ENCODE assay signal across 30 mouse cellular contexts in genomic region chr2:181084997-181085396, GRCm38 (mm10). TPM values are rescaled to one million over a fixed set of nuclear protein-coding genes. Genes with fewer than 3 reads are reported as not detected.
A peak's percentile ranks its signal among the peaks of the same experiment; 100 is the strongest.
DNase-seq lines count a peak whose midpoint lies in the region; ATAC-seq and TF ChIP-seq lines count a peak whose summit lies in the region.
"Had no signal": no experiment of that assay in that cellular context is flagged by ENCODE, and none has a peak within 500 bp of the region (broad histone marks: within the 10 kb centered on the region; RNA-seq: fewer than 3 reads in every experiment).

No protein-coding gene starts in this region.

- H3K27me3 ChIP-seq in hindbrain, embryonic 13.5 days: no peaks in the 10 kb centered on the region
- H3K27me3 ChIP-seq in hindbrain, embryonic 10.5 days (ENCODE audit: insufficient read depth, poor library complexity, severe bottlenecking): no peaks in the 10 kb centered on the region
- no peaks in the 10 kb centered on the region for H3K27me3 ChIP-seq in liver, postnatal 0 days (ENCODE audit: insufficient read depth, low read length)
- H3K27me3 ChIP-seq in liver, embryonic 12.5 days (replicated peaks): peaks cover 19% of the 10 kb centered on the region
- no peaks in the 10 kb centered on the region for H3K27me3 ChIP-seq in stomach, postnatal 0 days (ENCODE audit: control insufficient read depth, insufficient read depth, low read length)
- H3K27me3 ChIP-seq: hindbrain, embryonic 12.5 days; neural tube, embryonic 15.5 days had no signal

- H3K4me1 ChIP-seq in hindbrain, embryonic 13.5 days (replicated peaks): 0 out of 2 replicates have a peak, but pooled peaks cover 7% of the 10 kb centered on the region
- peaks cover 17% of the 10 kb centered on the region for H3K4me1 ChIP-seq in hindbrain, embryonic 10.5 days (replicated peaks)
- no peaks in the 10 kb centered on the region; the same call in 1 of the 2 replicates for H3K4me1 ChIP-seq in liver, postnatal 0 days (ENCODE audit: insufficient read depth)
- H3K4me1 ChIP-seq in liver, embryonic 12.5 days: peaks cover 26% of the 10 kb centered on the region
- no peaks in the 10 kb centered on the region for H3K4me1 ChIP-seq in stomach, postnatal 0 days (replicated peaks; ENCODE audit: control insufficient read depth, insufficient read depth)
- H3K4me1 ChIP-seq: forebrain, embryonic 12.5 days; hindbrain, embryonic 12.5 days; limb, embryonic 10.5 days; neural tube, embryonic 15.5 days had no signal

- peaks cover 96% of the 10 kb centered on the region for H3K36me3 ChIP-seq in hindbrain, embryonic 13.5 days
- no peaks in the 10 kb centered on the region for H3K36me3 ChIP-seq in hindbrain, embryonic 10.5 days
- H3K36me3 ChIP-seq in liver, postnatal 0 days (replicated peaks; ENCODE audit: insufficient read depth, low read length): no peaks in the 10 kb centered on the region
- no peaks in the 10 kb centered on the region for H3K36me3 ChIP-seq in liver, embryonic 12.5 days
- H3K36me3 ChIP-seq in stomach, postnatal 0 days (ENCODE audit: control insufficient read depth, insufficient read depth, low read length): no peaks in the 10 kb centered on the region
- H3K36me3 ChIP-seq: limb, embryonic 10.5 days; limb, embryonic 15.5 days had no signal

- 65% methylated on average over 8 of the region's 8 CpGs for WGBS in hindbrain, embryonic 13.5 days
- WGBS in hindbrain, embryonic 10.5 days: 64% methylated on average over 8 of the region's 8 CpGs
- WGBS in liver, postnatal 0 days (ENCODE audit: insufficient replicate concordance): 58% methylated on average over 8 of the region's 8 CpGs
- WGBS in liver, embryonic 12.5 days (ENCODE audit: insufficient replicate concordance): 50% methylated on average over 8 of the region's 8 CpGs
- 55% methylated on average over 8 of the region's 8 CpGs for WGBS in stomach, postnatal 0 days

- H3K4me3 ChIP-seq in hindbrain, embryonic 13.5 days: no peak overlapping the region
- no peak overlapping the region for H3K4me3 ChIP-seq in hindbrain, embryonic 10.5 days
- H3K4me3 ChIP-seq in liver, postnatal 0 days (ENCODE audit: low read depth, low read length): no peak overlapping the region
- no peak overlapping the region for H3K4me3 ChIP-seq in liver, embryonic 12.5 days
- no peak overlapping the region for H3K4me3 ChIP-seq in stomach, postnatal 0 days (ENCODE audit: low read depth, low read length)
- H3K4me3 ChIP-seq: erythroblast, embryonic 14.5 days; forebrain, embryonic 12.5 days; hindbrain, embryonic 12.5 days; limb, embryonic 10.5 days; limb, embryonic 15.5 days; neural tube, embryonic 15.5 days had no signal

- peak; percentile 21; the same call in 1 of the 2 replicates for TF ChIP-seq CTCF in liver, postnatal 0 days (IDR thresholded peaks at IDR 0.05; ENCODE audit: low read depth)
- peak; percentile 43 for TF ChIP-seq CTCF in stomach, postnatal 0 days (IDR thresholded peaks at IDR 0.05; ENCODE audit: low read depth)

- DNase-seq in hindbrain, embryonic 10.5 days (ENCODE audit: low spot score): no peak
- DNase-seq in liver, postnatal 0 days: no peak
- peak; percentile 5 for DNase-seq in NIH3T3 (ENCODE audit: low read depth)
- DNase-seq in stomach, postnatal 0 days (ENCODE audit: low spot score): no peak
- no peak for DNase-seq in adrenal gland, adult 2 months
- DNase-seq: adrenal gland, postnatal 10 days; cerebellum, adult 11-12 months; cerebellum, postnatal 14 days; gastrocnemius, postnatal 10 days; kidney, adult 8-10 months; kidney, postnatal 4 days; midbrain, embryonic 14.5 days; right cerebral cortex, postnatal 4 days; thymus, postnatal 4 days had no signal

- no peak overlapping the region for H3K4me2 ChIP-seq in hindbrain, embryonic 13.5 days
- no peak overlapping the region for H3K4me2 ChIP-seq in liver, postnatal 0 days (ENCODE audit: low read depth, low read length)
- H3K4me2 ChIP-seq in liver, embryonic 12.5 days: no peak overlapping the region
- no peak overlapping the region for H3K4me2 ChIP-seq in stomach, postnatal 0 days (replicated peaks; ENCODE audit: low read depth)
- H3K4me2 ChIP-seq: forebrain, embryonic 12.5 days; hindbrain, embryonic 12.5 days; limb, embryonic 15.5 days; neural tube, embryonic 15.5 days had no signal

- TF ChIP-seq EP300 in liver, postnatal 0 days (IDR thresholded peaks at IDR 0.05; ENCODE audit: low read depth): no peak
- TF ChIP-seq EP300 in stomach, postnatal 0 days (optimal IDR thresholded peaks at IDR 0.05): no peak

- H3K9me3 ChIP-seq in hindbrain, embryonic 13.5 days: no peaks in the 10 kb centered on the region
- no peaks in the 10 kb centered on the region for H3K9me3 ChIP-seq in hindbrain, embryonic 10.5 days
- H3K9me3 ChIP-seq in liver, postnatal 0 days (ENCODE audit: low read length): no peaks in the 10 kb centered on the region
- no peaks in the 10 kb centered on the region for H3K9me3 ChIP-seq in liver, embryonic 12.5 days (replicated peaks)
- no peaks in the 10 kb centered on the region for H3K9me3 ChIP-seq in stomach, postnatal 0 days (ENCODE audit: control insufficient read depth, low read length)
- H3K9me3 ChIP-seq: forebrain, embryonic 12.5 days; hindbrain, embryonic 12.5 days; limb, embryonic 10.5 days; limb, embryonic 15.5 days; neural tube, embryonic 15.5 days had no signal

- no peak overlapping the region for H3K9ac ChIP-seq in hindbrain, embryonic 13.5 days
- H3K9ac ChIP-seq in liver, postnatal 0 days (replicated peaks): no peak overlapping the region
- no peak overlapping the region for H3K9ac ChIP-seq in liver, embryonic 12.5 days
- H3K9ac ChIP-seq in stomach, postnatal 0 days (ENCODE audit: low read length): no peak overlapping the region
- H3K9ac ChIP-seq: forebrain, embryonic 12.5 days; hindbrain, embryonic 12.5 days; limb, embryonic 15.5 days; neural tube, embryonic 15.5 days had no signal

- ATAC-seq in hindbrain, embryonic 13.5 days (ENCODE audit: low FRiP score): no peak
- ATAC-seq in liver, postnatal 0 days: no peak
- no peak for ATAC-seq in liver, embryonic 12.5 days
- no peak for ATAC-seq in stomach, postnatal 0 days (ENCODE audit: low FRiP score, low TSS enrichment)
- ATAC-seq: CD4-positive, CD25-positive, alpha-beta regulatory T cell, adult 4 months; inflammation-experienced regulatory T-cells, adult 6 months; lung, postnatal 0 days had no signal

- H3K27ac ChIP-seq in hindbrain, embryonic 13.5 days: peak overlapping the region; percentile 9; the same call in 1 of the 2 replicates
- no peak overlapping the region; the same call in 1 of the 2 replicates for H3K27ac ChIP-seq in hindbrain, embryonic 10.5 days
- H3K27ac ChIP-seq in liver, postnatal 0 days (ENCODE audit: low read depth): no peak overlapping the region
- H3K27ac ChIP-seq in liver, embryonic 12.5 days: no peak overlapping the region
- H3K27ac ChIP-seq in stomach, postnatal 0 days (replicated peaks): no peak overlapping the region
- H3K27ac ChIP-seq: forebrain, embryonic 12.5 days; hindbrain, embryonic 12.5 days; kidney, postnatal 0 days; limb, embryonic 10.5 days; limb, embryonic 15.5 days; macrophage; neural tube, embryonic 15.5 days had no signal

RNA-seq across cellular contexts. Expression of gene Chrna4, which starts 41.7 kb away (rescaled TPM):
- polyA plus RNA-seq in hindbrain, embryonic 13.5 days (2015; fragmentation: Nextera tagmentation; extraction: Ambion mirVana): 33.6 and 37.0 TPM in 2 replicates
- 23.7 and 44.1 TPM in 2 replicates for polyA plus RNA-seq in hindbrain, embryonic 10.5 days (2016; fragmentation: Nextera tagmentation; extraction: Ambion mirVana)
- 0.02 and 0.05 TPM in 2 replicates for polyA plus RNA-seq in liver, postnatal 0 days (2015; fragmentation: Nextera tagmentation; extraction: Ambion mirVana)
- 0.29 and 0.54 TPM in 2 replicates for polyA plus RNA-seq in liver, embryonic 12.5 days (2016; fragmentation: Nextera tagmentation; extraction: Ambion mirVana)
- 0.18 and 0.22 TPM in 2 replicates for polyA plus RNA-seq in stomach, postnatal 0 days (2015; fragmentation: Nextera tagmentation; extraction: Ambion mirVana)
- 10 to 100 TPM in 1 of 2 experiments, 1 to 10 TPM in 1; 6.5 to 35.4 TPM for total RNA-seq in adrenal gland, adult 2 months (2021)
- 8.9 and 13.8 TPM in 2 replicates for polyA plus RNA-seq in adrenal gland, adult 2 months (2012; rRNA removed)
- total RNA-seq: heart, postnatal 25 days; megakaryocyte-erythroid progenitor cell, adult 5-6 weeks had no signal
- polyA plus RNA-seq: CD4-positive, CD25-positive, alpha-beta regulatory T cell, adult 4 months; erythroblast, embryonic 14.5 days; inflammation-experienced regulatory T-cells, adult 6 months; macrophage; spleen, adult 2 months had no signal

RNA-seq across cellular contexts. Expression of gene Kcnq2, which starts 50.1 kb away (rescaled TPM):
- polyA plus RNA-seq in hindbrain, embryonic 13.5 days (2015; fragmentation: Nextera tagmentation; extraction: Ambion mirVana): 50.0 and 53.9 TPM in 2 replicates
- 5.4 and 15.5 TPM in 2 replicates for polyA plus RNA-seq in hindbrain, embryonic 10.5 days (2016; fragmentation: Nextera tagmentation; extraction: Ambion mirVana)
- polyA plus RNA-seq in liver, postnatal 0 days (2015; fragmentation: Nextera tagmentation; extraction: Ambion mirVana): not detected in 2 replicates
- polyA plus RNA-seq in liver, embryonic 12.5 days (2016; fragmentation: Nextera tagmentation; extraction: Ambion mirVana): 0.08 and 0.26 TPM in 2 replicates
- polyA plus RNA-seq in stomach, postnatal 0 days (2015; fragmentation: Nextera tagmentation; extraction: Ambion mirVana): 0.42 and 0.59 TPM in 2 replicates
- 1 to 10 TPM; 5.2 to 5.4 TPM for total RNA-seq in adrenal gland, adult 2 months (2021)
- polyA plus RNA-seq in adrenal gland, adult 2 months (2012; rRNA removed): 2.8 and 3.7 TPM in 2 replicates
- total RNA-seq: megakaryocyte-erythroid progenitor cell, adult 5-6 weeks had no signal
- polyA plus RNA-seq: CD4-positive, CD25-positive, alpha-beta regulatory T cell, adult 4 months; kidney, postnatal 0 days; lung, postnatal 0 days; macrophage; spleen, adult 2 months had no signal
